Mouse (Mus musculus): ENCODE data around the gene Zbtb32. TPM values are rescaled to one million over a fixed set of nuclear protein-coding genes. Genes with fewer than 3 reads are reported as not detected.

The Zbtb32 gene
- 0.41 TPM in 1 of 2 replicates, not detected in the other for polyA plus RNA-seq (2016; fragmentation: Nextera tagmentation; extraction: Ambion mirVana)

GRCm38 (mm10) chr7:30598786-30599185 is at the start of gene Zbtb32:
Gene Zbtb32, minus strand, starts transcription at chr7:30598909.
- Histone ChIP-seq H3K4me1 (peaks cover 18% of the 10 kb centered on the region), H3K4me3 (peak within 1 kb of the TSS; percentile 25; the same call in 1 of the 2 replicates), H3K36me3 (replicated peaks) (no peaks in the 10 kb centered on the region), H3K27ac (replicated peaks) (no peak within 1 kb of the TSS), H3K27me3 (replicated peaks; ENCODE audit: low read depth, poor library complexity, severe bottlenecking) (no peaks in the 10 kb centered on the region), H3K9me3 (no peaks in the 10 kb centered on the region)
- 92% methylated on average over 12 of the region's 12 CpGs for WGBS
- DNase-seq (ENCODE audit: low spot score) = no peak

GRCm38 (mm10) chr7:30639083-30639482 is 40.4 kb upstream of the Zbtb32 start:
- Histone ChIP-seq H3K36me3 (replicated peaks) (peaks cover 43% of the 10 kb centered on the region), H3K4me3 (no peak overlapping the region), H3K4me1 (peaks cover 32% of the 10 kb centered on the region), H3K27ac (replicated peaks) (no peak overlapping the region; the same call in 1 of the 2 replicates), H3K9me3 (no peaks in the 10 kb centered on the region), H3K27me3 (replicated peaks; ENCODE audit: low read depth, poor library complexity, severe bottlenecking) (peaks cover 32% of the 10 kb centered on the region)
- peak; percentile 46 for DNase-seq (ENCODE audit: low spot score)
- 26% methylated on average over 4 of the region's 4 CpGs for WGBS

GRCm38 (mm10) chr7:30636395-30636794 is 37.7 kb upstream of the Zbtb32 start:
- H3K36me3 ChIP-seq (replicated peaks) = peaks cover 16% of the 10 kb centered on the region
- peaks cover 38% of the 10 kb centered on the region for H3K4me1 ChIP-seq
- H3K4me3 ChIP-seq = peak overlapping the region; percentile 25
- 25% methylated on average over 11 of the region's 11 CpGs for WGBS
- H3K27ac ChIP-seq (replicated peaks) = no peak overlapping the region
- DNase-seq (ENCODE audit: low spot score) = peak; percentile 14
- no peaks in the 10 kb centered on the region for H3K9me3 ChIP-seq
- peaks cover 58% of the 10 kb centered on the region for H3K27me3 ChIP-seq (replicated peaks; ENCODE audit: low read depth, poor library complexity, severe bottlenecking)

GRCm38 (mm10) chr7:30635752-30636151 is 37.0 kb upstream of the Zbtb32 start, which contains the start of gene Etv2:
Gene Etv2, minus strand, starts transcription at chr7:30635852.
- WGBS = 4% methylated on average over 5 of the region's 5 CpGs
- peaks cover 65% of the 10 kb centered on the region for H3K27me3 ChIP-seq (replicated peaks; ENCODE audit: low read depth, poor library complexity, severe bottlenecking)
- DNase-seq (ENCODE audit: low spot score) = no peak
- peak within 1 kb of the TSS; percentile 43 for H3K4me3 ChIP-seq
- H3K27ac ChIP-seq (replicated peaks) = no peak within 1 kb of the TSS; the same call in 1 of the 2 replicates
- peaks cover 10% of the 10 kb centered on the region for H3K36me3 ChIP-seq (replicated peaks)
- no peaks in the 10 kb centered on the region for H3K9me3 ChIP-seq
- peaks cover 38% of the 10 kb centered on the region for H3K4me1 ChIP-seq

- Histone ChIP-seq H3K27ac (replicated peaks) (no peak overlapping the region; the same call in 1 of the 2 replicates), H3K36me3 (replicated peaks) (no peaks in the 10 kb centered on the region), H3K27me3 (replicated peaks; ENCODE audit: low read depth, poor library complexity, severe bottlenecking) (peaks cover 73% of the 10 kb centered on the region), H3K4me1 (peaks cover 37% of the 10 kb centered on the region), H3K9me3 (no peaks in the 10 kb centered on the region), H3K4me3 (peak overlapping the region; percentile 43)
- DNase-seq (ENCODE audit: low spot score) = peak; percentile 82
- under 1% methylated on average over 20 of the region's 20 CpGs for WGBS
These were observed 35.9 kb upstream of the Zbtb32 start for GRCm38 (mm10) chr7:30634621-30635020.

GRCm38 (mm10) chr7:30633762-30634412 is 35.2 kb upstream of the Zbtb32 start:
- peak; percentile 42 for DNase-seq (ENCODE audit: low spot score)
- H3K27me3 ChIP-seq (replicated peaks; ENCODE audit: low read depth, poor library complexity, severe bottlenecking) = peaks cover 73% of the 10 kb centered on the region
- no peak overlapping the region for H3K27ac ChIP-seq (replicated peaks)
- no peaks in the 10 kb centered on the region for H3K9me3 ChIP-seq
- WGBS = 7% methylated on average over 27 of the region's 27 CpGs
- H3K4me3 ChIP-seq = peak overlapping the region; percentile 43
- peaks cover 30% of the 10 kb centered on the region for H3K4me1 ChIP-seq
- H3K36me3 ChIP-seq (replicated peaks) = no peaks in the 10 kb centered on the region

- Histone ChIP-seq H3K9me3 (no peaks in the 10 kb centered on the region), H3K27me3 (replicated peaks; ENCODE audit: low read depth, poor library complexity, severe bottlenecking) (peaks cover 41% of the 10 kb centered on the region), H3K36me3 (replicated peaks) (peaks cover 6% of the 10 kb centered on the region), H3K27ac (replicated peaks) (no peak overlapping the region), H3K4me3 (no peak overlapping the region), H3K4me1 (peaks cover 15% of the 10 kb centered on the region)
- no peak for DNase-seq (ENCODE audit: low spot score)
These were observed 30.3 kb upstream of the Zbtb32 start for GRCm38 (mm10) chr7:30629013-30629412.

- H3K27ac ChIP-seq (replicated peaks) = no peak overlapping the region
- H3K27me3 ChIP-seq (replicated peaks; ENCODE audit: low read depth, poor library complexity, severe bottlenecking) = peaks cover 17% of the 10 kb centered on the region
- H3K36me3 ChIP-seq (replicated peaks) = peaks cover 29% of the 10 kb centered on the region
- H3K4me1 ChIP-seq = peaks cover 10% of the 10 kb centered on the region
- no peaks in the 10 kb centered on the region for H3K9me3 ChIP-seq
- H3K4me3 ChIP-seq = no peak overlapping the region; the same call in 1 of the 2 replicates
- DNase-seq (ENCODE audit: low spot score) = no peak
- WGBS = 81% methylated on average over 5 of the region's 5 CpGs
These were observed 27.9 kb upstream of the Zbtb32 start for GRCm38 (mm10) chr7:30626647-30627046.

- peaks cover 10% of the 10 kb centered on the region for H3K4me1 ChIP-seq
- H3K27me3 ChIP-seq (replicated peaks; ENCODE audit: low read depth, poor library complexity, severe bottlenecking) = peaks cover 8% of the 10 kb centered on the region
- DNase-seq (ENCODE audit: low spot score) = peak; percentile 93
- 2% methylated on average over 44 of the region's 44 CpGs for WGBS
- H3K27ac ChIP-seq (replicated peaks) = peak within 1 kb of the TSS; percentile 88
- peaks cover 38% of the 10 kb centered on the region for H3K36me3 ChIP-seq (replicated peaks)
- no peaks in the 10 kb centered on the region for H3K9me3 ChIP-seq
- peak within 1 kb of the TSS; percentile 92 for H3K4me3 ChIP-seq
These were observed 27.0 kb upstream of the Zbtb32 start, which contains the start of gene Cox6b1 for GRCm38 (mm10) chr7:30625530-30626384. Gene Cox6b1, minus strand, starts transcription at chr7:30626151.

- no peaks in the 10 kb centered on the region for H3K4me1 ChIP-seq
- no peaks in the 10 kb centered on the region for H3K27me3 ChIP-seq (replicated peaks; ENCODE audit: low read depth, poor library complexity, severe bottlenecking)
- 0 out of 2 replicates have a peak, but pooled peaks cover 2% of the 10 kb centered on the region for H3K9me3 ChIP-seq
- no peak overlapping the region for H3K27ac ChIP-seq (replicated peaks)
- no peak overlapping the region for H3K4me3 ChIP-seq
- H3K36me3 ChIP-seq (replicated peaks) = peaks cover 91% of the 10 kb centered on the region
- peak; percentile 40 for DNase-seq (ENCODE audit: low spot score)
- WGBS = 91% methylated on average over 3 of the region's 3 CpGs
These were observed 20.5 kb upstream of the Zbtb32 start for GRCm38 (mm10) chr7:30619202-30619601.

- Histone ChIP-seq H3K4me3 (no peak overlapping the region), H3K36me3 (replicated peaks) (peaks cover 85% of the 10 kb centered on the region), H3K4me1 (no peaks in the 10 kb centered on the region), H3K27ac (replicated peaks) (no peak overlapping the region), H3K27me3 (replicated peaks; ENCODE audit: low read depth, poor library complexity, severe bottlenecking) (no peaks in the 10 kb centered on the region), H3K9me3 (0 out of 2 replicates have a peak, but pooled peaks cover 2% of the 10 kb centered on the region)
- DNase-seq (ENCODE audit: low spot score) = no peak
- 93% methylated on average over 9 of the region's 9 CpGs for WGBS
These were observed 19.9 kb upstream of the Zbtb32 start for GRCm38 (mm10) chr7:30618658-30619057.

GRCm38 (mm10) chr7:30615049-30615760 is 16.5 kb upstream of the Zbtb32 start:
- H3K9me3 ChIP-seq = 0 out of 2 replicates have a peak, but pooled peaks cover 2% of the 10 kb centered on the region
- no peak overlapping the region for H3K27ac ChIP-seq (replicated peaks)
- no peak for DNase-seq (ENCODE audit: low spot score)
- H3K4me3 ChIP-seq = no peak overlapping the region
- H3K36me3 ChIP-seq (replicated peaks) = peaks cover 54% of the 10 kb centered on the region
- WGBS = 64% methylated on average over 5 of the region's 5 CpGs
- H3K27me3 ChIP-seq (replicated peaks; ENCODE audit: low read depth, poor library complexity, severe bottlenecking) = no peaks in the 10 kb centered on the region
- H3K4me1 ChIP-seq = no peaks in the 10 kb centered on the region
